Mouse (Mus musculus): Measurements from ENCODE around the gene Fcgrt.
"Not testable (repeated sequence)": the region's sequence is repeated elsewhere in the genome, so short reads cannot be mapped to it uniquely, and the experiment has no call there.

Fcgrt gene

GRCm38 (mm10) chr7:45103652-45104180, at the start of gene Fcgrt:
Gene Fcgrt (minus strand): TSS chr7:45103851.
- peak; percentile 95 to 97 for DNase-seq (ENCODE audit: inconsistent age in 2 of 2, low spot score in 1 of 2)

- DNase-seq (ENCODE audit: inconsistent age in 2 of 2, low spot score in 1 of 2) = not testable (repeated sequence)
These were observed 49.4 kb upstream of the Fcgrt start for GRCm38 (mm10) chr7:45153052-45153451.

GRCm38 (mm10) chr7:45151303-45151702, 47.7 kb upstream of the Fcgrt start:
- no peak for DNase-seq (ENCODE audit: inconsistent age in 2 of 2, low spot score in 1 of 2)

GRCm38 (mm10) chr7:45150321-45150720, 46.7 kb upstream of the Fcgrt start:
- no peak for DNase-seq (ENCODE audit: inconsistent age in 2 of 2, low spot score in 1 of 2)

- DNase-seq (ENCODE audit: inconsistent age in 2 of 2, low spot score in 1 of 2) = no peak
These were observed 45.9 kb upstream of the Fcgrt start for GRCm38 (mm10) chr7:45149545-45149944.

GRCm38 (mm10) chr7:45148534-45149098, 45.0 kb upstream of the Fcgrt start:
- DNase-seq (ENCODE audit: inconsistent age in 2 of 2, low spot score in 1 of 2) = no peak

- DNase-seq (ENCODE audit: inconsistent age in 2 of 2, low spot score in 1 of 2) = peak in 1 of 2 experiments; percentile 67
These were observed 44.2 kb upstream of the Fcgrt start for GRCm38 (mm10) chr7:45147899-45148298.

GRCm38 (mm10) chr7:45147267-45147666, 43.6 kb upstream of the Fcgrt start:
- DNase-seq (ENCODE audit: inconsistent age in 2 of 2, low spot score in 1 of 2) = no peak

GRCm38 (mm10) chr7:45145460-45145859, 41.8 kb upstream of the Fcgrt start:
- DNase-seq (ENCODE audit: inconsistent age in 2 of 2, low spot score in 1 of 2) = no peak

GRCm38 (mm10) chr7:45144368-45145174, 40.9 kb upstream of the Fcgrt start:
- no peak for DNase-seq (ENCODE audit: inconsistent age in 2 of 2, low spot score in 1 of 2)

GRCm38 (mm10) chr7:45141914-45142313, 38.3 kb upstream of the Fcgrt start:
- DNase-seq (ENCODE audit: inconsistent age in 2 of 2, low spot score in 1 of 2) = no peak

GRCm38 (mm10) chr7:45141319-45141718, 37.7 kb upstream of the Fcgrt start:
- DNase-seq (ENCODE audit: inconsistent age in 2 of 2, low spot score in 1 of 2) = no peak

GRCm38 (mm10) chr7:45139904-45140723, 36.5 kb upstream of the Fcgrt start:
- DNase-seq (ENCODE audit: inconsistent age in 2 of 2, low spot score in 1 of 2) = peak; percentile 77 to 90

GRCm38 (mm10) chr7:45138403-45138802, 34.8 kb upstream of the Fcgrt start:
- no peak for DNase-seq (ENCODE audit: inconsistent age in 2 of 2, low spot score in 1 of 2)

GRCm38 (mm10) chr7:45137171-45138006, 33.7 kb upstream of the Fcgrt start:
- DNase-seq (ENCODE audit: inconsistent age in 2 of 2, low spot score in 1 of 2) = no peak

- peak; percentile 94 to 99 for DNase-seq (ENCODE audit: inconsistent age in 2 of 2, low spot score in 1 of 2)
These were observed 32.4 kb upstream of the Fcgrt start, which contains the start of the genes Gm45713 and Flt3l for GRCm38 (mm10) chr7:45135993-45136567. Gene Gm45713 (minus strand): TSS chr7:45136231. Gene Flt3l (minus strand): TSS chr7:45136432.

GRCm38 (mm10) chr7:45135370-45135769, 31.7 kb upstream of the Fcgrt start:
- peak; percentile 22 to 60 for DNase-seq (ENCODE audit: inconsistent age in 2 of 2, low spot score in 1 of 2)

GRCm38 (mm10) chr7:45134544-45135026, 30.9 kb upstream of the Fcgrt start:
- DNase-seq (ENCODE audit: inconsistent age in 2 of 2, low spot score in 1 of 2) = peak; percentile 59 to 77

GRCm38 (mm10) chr7:45133446-45134159, 30.0 kb upstream of the Fcgrt start:
- peak in 1 of 2 experiments; percentile 15 for DNase-seq (ENCODE audit: inconsistent age in 2 of 2, low spot score in 1 of 2)

All from adrenal gland, adult (tissue).